Mouse (Mus musculus) left cerebral cortex, adult 9 months (tissue): ENCODE results near the gene Nme3.

ENCODE experiments used
- DNase-seq, 2 experiments: peaks; one replicate each; pipeline ENCODE4 v3.0.0; 2022; ENCODE audit warnings: low spot score in 2 of 2

Gene Nme3

GRCm38 (mm10) chr17:24881738-24882440 lies 14.4 kb upstream of the Nme3 start:
- no peak for DNase-seq

- DNase-seq, result no peak
Measured at GRCm38 (mm10) chr17:24884391-24884790, 11.9 kb upstream of the Nme3 start.

GRCm38 (mm10) chr17:24885356-24886133 lies 10.8 kb upstream of the Nme3 start:
- no peak for DNase-seq

GRCm38 (mm10) chr17:24886134-24886931 lies 10.0 kb upstream of the Nme3 start, which contains the start of the genes Nubp2 and Spsb3:
Gene Nubp2 (minus strand): TSS chr17:24886349.
Gene Spsb3 (plus strand): TSS chr17:24886643.
- peak; percentile 99 to 100 for DNase-seq

- no peak for DNase-seq
Measured at GRCm38 (mm10) chr17:24886932-24887271, 9.4 kb upstream of the Nme3 start.

- DNase-seq, result no peak
Measured at GRCm38 (mm10) chr17:24887291-24888080, 8.8 kb upstream of the Nme3 start.

- DNase-seq, result no peak
Measured at GRCm38 (mm10) chr17:24888862-24889261, 7.4 kb upstream of the Nme3 start.

- DNase-seq, result no peak
Measured at GRCm38 (mm10) chr17:24890151-24891092, 5.9 kb upstream of the Nme3 start.

- no peak for DNase-seq
Measured at GRCm38 (mm10) chr17:24891321-24891720, 5.0 kb upstream of the Nme3 start.

GRCm38 (mm10) chr17:24892785-24893184 lies 3.5 kb upstream of the Nme3 start:
- no peak for DNase-seq

GRCm38 (mm10) chr17:24893276-24893675 lies 3.0 kb upstream of the Nme3 start:
- no peak for DNase-seq

- no peak for DNase-seq
Measured at GRCm38 (mm10) chr17:24894061-24894994, 2.0 kb upstream of the Nme3 start.

- peak in 1 of 2 experiments; percentile 85 for DNase-seq
Measured at GRCm38 (mm10) chr17:24894995-24895547, 1.2 kb upstream of the Nme3 start, which contains the start of the genes Eme2 and Mrps34. Gene Eme2 (minus strand): TSS chr17:24895087. Gene Mrps34 (plus strand): TSS chr17:24895116.

GRCm38 (mm10) chr17:24895571-24896240 lies 594 bp upstream of the Nme3 start:
- DNase-seq, result no peak

GRCm38 (mm10) chr17:24896993-24897269 lies 631 bp downstream of the Nme3 start:
- no peak for DNase-seq

- DNase-seq, result no peak
Measured at GRCm38 (mm10) chr17:24897600-24897999, 1.3 kb downstream of the Nme3 start.

GRCm38 (mm10) chr17:24898041-24898854 lies 1.9 kb downstream of the Nme3 start:
- DNase-seq, result no peak

GRCm38 (mm10) chr17:24899153-24899552 lies 2.9 kb downstream of the Nme3 start:
- no peak for DNase-seq
